Mouse (Mus musculus) stomach, embryonic 16.5 days (tissue): ENCODE data around the gene Cavin3. TPM values are rescaled to one million over a fixed set of nuclear protein-coding genes. Genes with fewer than 3 reads are reported as not detected.

Experiments used
- ATAC-seq: fragments of 200-750 bp; cut with Nextera tagmentation; 2 replicates; pipeline ENCODE4 v1.8.0; 2017; ENCODE audit warnings: moderate number of reproducible peaks, moderate TSS enrichment; ENCODE audit not compliant: insufficient read depth, low FRiP score
- H3K27ac ChIP-seq: fragments of 300-500 bp; sonication (generic); 2 replicates; pipeline ENCODE4 v1.5.1; 2014; ENCODE audit warnings: low read length
- H3K27me3 ChIP-seq: fragments of 300-500 bp; sonication (generic); 2 replicates; pipeline ENCODE4 v1.6.1; 2014; ENCODE audit warnings: low read length, control low read depth, mixed read lengths; ENCODE audit not compliant: control insufficient read depth, insufficient read depth
- H3K36me3 ChIP-seq: fragments of 300-500 bp; sonication (generic); 2 replicates; pipeline ENCODE4 v1.6.1; 2014; ENCODE audit warnings: low read length; ENCODE audit not compliant: control insufficient read depth, insufficient read depth
- H3K4me1 ChIP-seq: fragments of 300-500 bp; sonication (generic); 2 replicates; pipeline ENCODE4 v1.6.1; 2014; ENCODE audit warnings: low read length, control low read depth, mixed read lengths; ENCODE audit not compliant: control insufficient read depth, insufficient read depth
- H3K4me2 ChIP-seq: fragments of 300-500 bp; sonication (generic); 2 replicates; pipeline ENCODE4 v1.6.1; 2014; ENCODE audit warnings: low read depth, low read length, mixed read lengths
- H3K4me3 ChIP-seq: fragments of 300-500 bp; sonication (generic); replicated peaks from 2 replicates; pipeline ENCODE4 v1.5.1; 2014; ENCODE audit warnings: mild to moderate bottlenecking, low read length
- H3K9ac ChIP-seq: fragments of 300-500 bp; sonication (generic); 2 replicates; pipeline ENCODE4 v1.6.1; 2014; ENCODE audit warnings: low read length
- H3K9me3 ChIP-seq: fragments of 300-500 bp; sonication (generic); replicated peaks from 2 replicates; pipeline ENCODE4 v1.6.1; 2016; ENCODE audit warnings: low read length, control low read depth; ENCODE audit not compliant: control insufficient read depth
- WGBS: fragments of 180-500 bp; shearing (Covaris S2); extraction: QIAGEN DNeasy Blood & Tissue Kit; methylation state at CpG from one replicate; pipeline ENCODE4 v1.1.7; 2014; 5-methylcytosine and 5-hydroxymethylcytosine counted together
- polyA plus RNA-seq: library from polyadenylated mRNA; unstranded; fragments of >200 nt; fragmentation: Nextera tagmentation; extraction: Ambion mirVana; gene quantifications from 2 replicates; pipeline ENCODE4 v1.2.1, GENCODE M21; 2015

Cavin3 gene
- polyA plus RNA-seq, 1 experiment from 2014 or later = 135 TPM

GRCm38 (mm10) chr7:105437979-105438772 lies 43.9 kb downstream of the Cavin3 start:
- Histone ChIP-seq H3K9me3 (no peaks in the 10 kb centered on the region), H3K36me3 (no peaks in the 10 kb centered on the region), H3K4me1 (peaks cover 3% of the 10 kb centered on the region; the same call in 1 of the 2 replicates), H3K4me3 (no peak overlapping the region), H3K27ac (no peak overlapping the region), H3K4me2 (no peak overlapping the region), H3K27me3 (no peaks in the 10 kb centered on the region), H3K9ac (no peak overlapping the region)
- WGBS = 51% methylated on average over 7 of the region's 7 CpGs
- no peak for ATAC-seq

- Histone ChIP-seq H3K27me3 (no peaks in the 10 kb centered on the region), H3K36me3 (no peaks in the 10 kb centered on the region), H3K4me1 (peaks cover 3% of the 10 kb centered on the region; the same call in 1 of the 2 replicates), H3K27ac (no peak overlapping the region), H3K9me3 (no peaks in the 10 kb centered on the region), H3K9ac (no peak overlapping the region), H3K4me3 (no peak overlapping the region), H3K4me2 (no peak overlapping the region)
- 74% methylated on average over 22 of the region's 22 CpGs for WGBS
- ATAC-seq = no peak
These were observed 47.3 kb downstream of the Cavin3 start for GRCm38 (mm10) chr7:105434798-105435197.

- H3K9ac ChIP-seq = no peak overlapping the region
- H3K9me3 ChIP-seq = no peaks in the 10 kb centered on the region
- WGBS = 89% methylated on average over 17 of the region's 17 CpGs
- no peaks in the 10 kb centered on the region for H3K27me3 ChIP-seq
- H3K27ac ChIP-seq = no peak overlapping the region
- no peaks in the 10 kb centered on the region for H3K36me3 ChIP-seq
- H3K4me3 ChIP-seq = no peak overlapping the region
- no peak overlapping the region for H3K4me2 ChIP-seq
- peaks cover 3% of the 10 kb centered on the region; the same call in 1 of the 2 replicates for H3K4me1 ChIP-seq
- no peak for ATAC-seq
These were observed 48.2 kb downstream of the Cavin3 start for GRCm38 (mm10) chr7:105433859-105434258.

GRCm38 (mm10) chr7:105432058-105432457 lies 50.0 kb downstream of the Cavin3 start:
- no peak for ATAC-seq
- H3K4me2 ChIP-seq = no peak overlapping the region
- peaks cover 4% of the 10 kb centered on the region; the same call in 1 of the 2 replicates for H3K27me3 ChIP-seq
- H3K4me1 ChIP-seq = no peaks in the 10 kb centered on the region
- no peaks in the 10 kb centered on the region for H3K9me3 ChIP-seq
- no peak overlapping the region for H3K27ac ChIP-seq
- 54% methylated on average over 1 of the region's 1 CpGs for WGBS
- no peak overlapping the region for H3K4me3 ChIP-seq
- no peak overlapping the region for H3K9ac ChIP-seq
- no peaks in the 10 kb centered on the region for H3K36me3 ChIP-seq

Other genes with a start within 250 kb of the Cavin3 start
- not detected in 2 replicates for gene Olfr688, start 194.2 kb downstream of the Cavin3 start, polyA plus RNA-seq
- gene Olfr689, start 171.1 kb downstream of the Cavin3 start, polyA plus RNA-seq = not detected in 2 replicates
- gene Olfr690, start 148.2 kb downstream of the Cavin3 start, polyA plus RNA-seq = not detected in 2 replicates
- gene Olfr691, start 140.0 kb downstream of the Cavin3 start, polyA plus RNA-seq = not detected in 2 replicates
- gene Olfr692, start 114.1 kb downstream of the Cavin3 start, polyA plus RNA-seq = not detected in 2 replicates
- not detected in 2 replicates for gene Gm5901, start 107.3 kb downstream of the Cavin3 start, polyA plus RNA-seq
- 40.1 and 44.0 TPM in 2 replicates for gene Fam160a2, start 82.2 kb downstream of the Cavin3 start, polyA plus RNA-seq
- not detected in 2 replicates for gene Cnga4, start 77.7 kb downstream of the Cavin3 start, polyA plus RNA-seq
- 1.1 and 1.3 TPM in 2 replicates for gene Cckbr, start 56.6 kb downstream of the Cavin3 start, polyA plus RNA-seq
- gene Smpd1, start 72.1 kb upstream of the Cavin3 start, polyA plus RNA-seq = 43.3 and 48.7 TPM in 2 replicates
- gene Apbb1, start 99.4 kb upstream of the Cavin3 start, polyA plus RNA-seq = 36.2 and 38.7 TPM in 2 replicates
- gene Hpx, start 117.8 kb upstream of the Cavin3 start, polyA plus RNA-seq = 10.8 and 15.1 TPM in 2 replicates
- gene Trim3, start 151.3 kb upstream of the Cavin3 start, polyA plus RNA-seq = 29.4 and 29.7 TPM in 2 replicates
- gene Timm10b, start 157.8 kb upstream of the Cavin3 start, polyA plus RNA-seq = 182 and 183 TPM in 2 replicates
- 77.9 and 78.4 TPM in 2 replicates for gene Arfip2, start 158.1 kb upstream of the Cavin3 start, polyA plus RNA-seq
- gene Gm45799, start 158.3 kb upstream of the Cavin3 start, polyA plus RNA-seq = 21.1 and 37.0 TPM in 2 replicates
- 1.4 and 1.5 TPM in 2 replicates for gene Dnhd1, start 168.5 kb upstream of the Cavin3 start, polyA plus RNA-seq